Mouse (Mus musculus) bone marrow, adult 2 months (tissue): ENCODE results near the gene Rab27a.

Experiments used
- CTCF ChIP-seq: fragments of 200-500 bp; IDR thresholded peaks from 2 replicates; pipeline ENCODE4 v1.5.1; 2011; ENCODE audit warnings: low read length, control low read depth; ENCODE audit not compliant: control insufficient read depth, insufficient read depth
- POLR2A ChIP-seq: fragments of 200-500 bp; IDR thresholded peaks from 2 replicates; pipeline ENCODE4 v1.6.1; 2011; ENCODE audit warnings: low read depth, mild to moderate bottlenecking, control low read depth, low read length, borderline replicate concordance; ENCODE audit not compliant: control insufficient read depth

DNA sequence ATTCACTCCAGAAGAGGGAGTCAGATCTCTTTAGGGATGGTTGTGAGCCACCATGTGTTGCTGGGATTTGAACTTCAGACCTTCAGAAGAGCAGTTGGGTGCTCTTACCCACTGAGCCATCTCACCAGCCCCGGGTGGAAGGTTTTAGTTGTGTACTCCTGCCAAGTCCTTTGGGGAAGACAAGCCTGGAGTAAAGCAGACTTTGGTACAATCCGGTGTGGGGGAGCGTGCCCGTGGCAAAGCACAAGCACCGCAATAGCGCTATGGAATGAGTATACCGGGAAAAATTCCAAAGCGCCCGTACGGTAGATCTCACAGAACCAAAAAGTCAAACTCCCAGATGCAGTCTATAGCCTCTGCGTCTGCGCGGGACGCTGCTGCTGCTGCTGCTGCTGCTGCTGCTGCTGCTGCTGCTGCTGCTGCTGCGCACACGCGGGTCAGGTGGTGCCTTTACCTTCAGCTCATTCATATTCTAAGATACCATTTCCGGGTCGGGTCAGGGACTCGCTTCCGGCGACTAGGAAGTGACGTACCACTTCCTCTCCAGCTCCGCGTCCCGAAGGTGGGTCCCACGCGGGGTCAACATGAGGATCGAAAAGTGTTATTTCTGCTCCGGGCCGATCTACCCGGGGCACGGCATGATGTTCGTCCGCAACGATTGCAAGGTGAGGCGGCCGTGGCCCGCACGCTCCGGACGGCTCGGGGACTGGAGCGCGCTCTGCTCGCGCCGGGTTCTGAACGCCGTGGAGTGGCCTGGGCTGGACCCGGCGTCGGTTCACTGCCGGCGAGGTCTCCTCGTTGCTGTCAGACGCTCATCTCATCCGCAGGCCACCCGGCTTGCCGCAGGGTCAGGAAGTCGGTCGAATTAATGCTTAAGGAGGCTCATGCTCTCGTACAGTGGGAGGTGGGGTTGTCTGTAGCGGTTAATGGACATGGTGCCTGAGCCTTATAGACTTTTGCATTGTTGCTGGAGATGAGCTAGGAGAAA lies 68.6 kb downstream of the Rab27a start, which contains the start of gene Rsl24d1:
- no peak for TF ChIP-seq CTCF
- TF ChIP-seq POLR2A = peak; percentile 51; the same call in 1 of the 2 replicates
